Mouse (Mus musculus) small intestine, adult 2 months (tissue): ENCODE measurements around the gene Exoc5.

Experiments
- CTCF ChIP-seq: fragments of 200-500 bp; IDR thresholded peaks from 2 replicates; pipeline ENCODE4 v1.5.1; 2012; ENCODE audit warnings: low read depth, mild to moderate bottlenecking, control low read depth, inconsistent platforms, low read length, moderate library complexity, mixed read lengths; ENCODE audit not compliant: insufficient replicate concordance, insufficient read length; ENCODE audit errors: extremely low read depth
- POLR2A ChIP-seq: fragments of 200-500 bp; IDR thresholded peaks from 2 replicates; pipeline ENCODE4 v1.6.1; 2012; ENCODE audit warnings: low read depth, mild to moderate bottlenecking, control low read depth, inconsistent platforms, low read length, moderate library complexity

DNA sequence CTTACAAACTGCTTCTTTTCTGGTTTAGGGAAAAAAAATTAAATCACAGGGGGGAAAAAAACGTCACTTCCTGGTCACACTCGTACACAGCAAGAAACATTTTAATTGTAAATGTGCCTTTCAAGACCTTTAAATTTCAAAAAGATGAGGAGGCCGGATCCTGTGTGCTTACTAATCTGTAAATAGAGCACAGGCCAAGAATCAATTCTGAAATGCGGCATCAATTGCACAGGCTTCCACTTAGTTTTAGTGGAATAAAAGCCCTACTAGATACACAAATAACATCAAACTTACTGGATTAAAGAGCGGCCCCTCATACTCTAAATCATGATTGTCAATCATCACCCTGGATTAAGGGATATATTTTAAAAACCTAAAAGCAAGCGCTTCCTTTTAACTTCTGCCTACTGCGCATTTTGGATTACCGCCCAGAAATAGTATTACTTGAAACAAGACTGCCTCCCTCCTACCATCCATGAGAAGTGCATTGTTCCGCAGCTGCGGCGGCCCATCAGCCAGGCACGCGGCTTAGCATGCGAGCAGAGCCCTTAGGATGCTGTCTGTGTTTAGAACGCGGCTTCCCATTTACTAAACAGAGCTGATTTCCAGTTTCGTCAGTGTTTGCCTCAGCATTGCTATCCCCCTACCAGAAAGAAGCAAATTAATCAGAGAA lies 75.8 kb downstream of the Exoc5 start:
- TF ChIP-seq CTCF (peak; percentile 6; the same call in 1 of the 2 replicates), POLR2A (no peak)
